Mouse (Mus musculus) left cerebral cortex, postnatal 4 days (tissue): ENCODE measurements at regions not wholly inside any gene's neighbourhood (a gene's known extent, or its start where the extent isn't known, plus 50 kb on each side); places are given as distances from the start of the nearest gene placed in this dataset.

ENCODE experiments used
- DNase-seq: peaks from one replicate; pipeline ENCODE4 v3.0.0-alpha.2; 2022
- intact Hi-C: fragments of 180-260 bp; cut with DNase I; formaldehyde crosslinking; loops from one replicate; pipeline ENCODE4 v1.15.1; 2025

DNA sequence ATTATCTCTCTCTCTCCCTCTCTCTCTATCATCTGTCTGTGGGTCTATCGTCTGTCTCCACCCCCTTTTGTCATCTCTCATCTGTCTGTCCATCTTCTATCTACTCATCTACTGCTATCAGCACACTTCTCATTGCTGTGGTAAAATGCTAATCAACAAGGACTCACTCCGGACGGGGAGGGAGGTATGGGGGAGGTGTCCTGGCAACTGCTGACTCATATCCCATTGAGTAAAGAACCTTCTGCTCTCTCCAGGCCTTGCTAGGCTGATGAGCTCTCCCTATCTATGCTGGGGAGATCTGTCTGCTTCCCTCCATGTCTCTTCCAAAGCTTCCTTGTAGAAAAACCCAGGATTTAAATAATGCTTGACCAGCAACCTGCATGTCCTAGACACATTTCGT lies 140.9 kb upstream of the Gm26897 start:
- no peak for DNase-seq
- intact Hi-C loops: no loop called here

DNA sequence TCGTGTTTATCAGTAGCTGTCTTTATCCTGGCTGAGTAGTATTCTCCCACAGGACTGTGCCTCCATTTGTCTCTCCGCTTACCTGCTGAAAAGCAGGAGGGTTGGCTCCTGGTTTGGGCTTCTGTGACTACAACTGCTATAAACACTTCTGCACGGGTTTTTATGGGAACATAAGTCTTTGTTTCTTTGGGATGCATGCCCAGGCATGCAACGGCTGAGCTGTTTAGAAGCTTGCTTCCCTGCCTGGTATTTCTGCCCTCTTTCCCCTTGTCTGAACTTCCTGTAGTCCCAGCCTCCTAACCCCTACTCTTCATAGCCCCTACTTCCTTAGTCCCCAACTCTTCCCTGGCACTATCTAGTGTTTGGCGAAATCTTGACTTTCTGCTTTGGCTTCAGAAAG lies 139.6 kb upstream of the Gm26897 start:
- no peak for DNase-seq
- intact Hi-C loops: no loop called here

DNA sequence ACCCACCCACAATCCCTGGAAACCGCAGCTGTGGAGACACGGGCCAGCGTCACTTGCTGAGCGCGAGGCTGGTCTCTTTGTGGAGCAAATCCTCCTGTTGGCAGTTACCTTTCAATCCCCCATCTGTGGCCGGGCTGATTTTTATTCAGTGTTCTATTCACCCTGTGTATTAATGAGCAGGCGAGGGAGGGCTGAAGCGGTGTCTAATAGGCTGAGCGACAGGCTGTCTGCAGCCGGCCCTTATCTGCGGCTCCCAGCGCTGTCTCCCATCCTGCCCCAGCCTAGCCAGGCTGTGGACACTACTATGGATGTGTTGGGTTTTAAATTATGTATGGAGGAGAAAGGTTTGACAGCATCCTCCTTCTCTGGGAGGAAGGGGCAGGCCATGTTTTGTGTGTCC lies 138.3 kb upstream of the Gm26897 start:
- intact Hi-C loops: no loop called here
- DNase-seq: peak; percentile 24

DNA sequence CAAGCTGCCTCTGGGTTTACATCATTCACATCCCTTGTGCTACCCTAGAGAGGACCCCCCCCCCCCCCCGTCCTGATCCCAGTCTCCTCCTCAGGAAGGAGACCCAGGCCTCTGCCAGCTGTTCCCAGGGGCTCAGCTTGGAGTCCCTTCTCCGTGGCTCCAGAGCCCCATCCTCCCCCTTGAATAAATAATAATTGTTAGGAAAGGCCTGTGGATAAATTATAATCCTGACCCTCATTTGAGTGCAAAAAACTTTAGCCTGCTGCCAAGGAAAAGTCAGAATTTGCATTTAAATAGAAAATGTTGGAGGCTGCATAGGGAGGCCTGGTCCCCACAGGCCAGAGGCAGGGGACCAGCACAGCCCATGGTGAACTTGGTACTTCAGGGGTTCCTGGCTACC lies 136.0 kb upstream of the Gm26897 start:
- no peak for DNase-seq
- intact Hi-C loops: no loop called here

DNA sequence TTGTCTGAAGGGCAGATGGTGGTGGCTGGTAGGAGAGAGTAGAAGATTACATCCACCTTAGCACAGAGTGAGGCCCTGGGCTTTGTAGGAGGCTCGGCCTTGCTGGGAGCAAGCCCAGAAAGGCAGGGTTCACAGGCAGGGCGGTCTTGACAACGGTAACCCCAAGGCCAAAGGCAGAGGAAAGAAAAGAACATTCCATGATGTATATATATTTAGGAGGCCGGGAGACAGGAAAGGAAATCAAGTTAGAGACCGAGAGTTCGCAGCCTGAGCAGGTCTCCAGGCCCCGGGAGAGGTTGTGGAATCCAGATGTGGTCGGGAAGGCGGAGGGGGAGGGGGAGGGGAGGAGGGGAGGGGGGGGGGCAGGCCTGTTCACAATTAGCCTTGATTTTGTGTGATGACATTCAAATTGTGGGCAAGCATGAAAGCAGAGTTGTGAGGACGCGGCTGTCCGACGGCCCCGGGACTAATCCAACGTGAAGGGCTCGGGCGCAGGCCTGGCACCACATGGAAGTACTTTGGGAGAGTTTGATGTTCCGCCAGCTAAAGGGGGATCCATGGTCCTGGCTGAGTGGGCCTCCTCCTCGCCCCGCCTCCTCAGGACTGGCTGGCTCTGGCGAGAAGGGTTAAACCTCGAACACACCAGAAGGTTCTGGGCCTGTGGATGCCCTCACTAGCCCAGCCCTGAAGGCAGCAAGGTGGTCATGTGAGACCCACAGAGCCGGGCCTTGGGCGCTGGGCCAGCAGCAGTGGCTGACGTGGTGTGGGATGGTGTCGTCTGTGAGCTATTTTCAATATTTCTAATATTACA lies 131.8 kb upstream of the Gm26897 start:
- intact Hi-C loops: no loop called here
- peak; percentile 72 for DNase-seq

DNA sequence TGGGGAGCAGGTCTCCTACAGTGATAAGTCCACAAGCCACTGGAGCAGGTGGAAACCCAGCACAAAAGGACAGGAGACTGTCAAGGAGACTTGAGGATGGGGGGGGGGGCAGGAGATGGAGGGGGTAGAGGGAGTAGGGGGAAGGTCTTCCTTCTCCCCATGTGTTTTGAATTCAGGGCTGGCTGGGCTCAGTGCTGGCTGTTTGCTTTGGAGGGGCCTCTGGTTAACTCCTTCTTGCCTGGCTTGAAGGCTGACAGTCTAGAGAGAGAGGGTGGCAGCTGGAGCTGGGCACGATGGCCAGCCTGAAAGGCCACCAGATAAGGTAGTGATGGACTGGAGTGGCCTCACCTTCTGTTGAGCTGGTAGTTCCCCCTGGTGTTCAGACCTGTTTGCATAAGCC lies 120.0 kb upstream of the Gm26897 start:
- no peak for DNase-seq
- intact Hi-C loops: no loop called here

DNA sequence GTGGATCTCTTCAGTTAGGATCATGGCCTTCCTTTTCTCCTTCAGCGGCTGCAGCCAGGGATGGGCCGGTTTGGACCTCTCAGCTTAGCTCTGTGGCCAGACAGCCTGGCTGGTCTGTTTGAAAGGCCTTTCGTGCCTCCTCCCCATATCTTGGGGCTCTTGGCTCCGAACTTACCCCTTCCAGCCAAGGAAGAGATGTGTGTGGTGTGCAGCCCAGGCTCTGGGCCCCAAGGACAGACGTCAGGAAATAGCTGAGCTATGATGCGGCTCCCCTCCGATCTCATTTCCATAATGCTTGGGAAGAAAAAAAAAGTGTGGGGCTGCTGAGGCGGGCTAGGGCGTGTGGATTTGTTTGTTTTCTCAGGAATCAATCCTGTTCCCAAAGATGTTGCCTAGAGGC lies 113.8 kb upstream of the Gm26897 start:
- intact Hi-C loops: no loop called here
- DNase-seq: peak; percentile 32

DNA sequence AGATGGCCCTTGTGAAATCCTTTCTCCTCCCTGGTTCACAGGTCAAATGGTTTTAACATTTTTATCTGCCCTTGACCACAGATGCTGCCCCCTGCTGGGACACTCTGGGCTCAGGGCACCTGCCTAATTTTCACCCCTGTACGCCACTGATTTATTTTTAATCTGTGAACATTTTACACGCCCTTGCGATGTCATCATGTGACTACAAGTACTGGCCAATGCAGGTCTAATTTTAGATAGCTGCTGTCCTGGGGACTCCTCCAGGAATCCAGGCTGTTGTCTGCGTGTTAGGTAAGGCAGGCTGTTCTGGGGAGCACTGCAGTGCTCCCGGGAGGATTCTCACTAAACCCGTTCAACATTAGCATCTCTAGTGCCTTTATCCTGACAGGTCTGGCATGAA lies 113.1 kb upstream of the Gm26897 start:
- intact Hi-C loops: no loop called here
- DNase-seq: no peak

DNA sequence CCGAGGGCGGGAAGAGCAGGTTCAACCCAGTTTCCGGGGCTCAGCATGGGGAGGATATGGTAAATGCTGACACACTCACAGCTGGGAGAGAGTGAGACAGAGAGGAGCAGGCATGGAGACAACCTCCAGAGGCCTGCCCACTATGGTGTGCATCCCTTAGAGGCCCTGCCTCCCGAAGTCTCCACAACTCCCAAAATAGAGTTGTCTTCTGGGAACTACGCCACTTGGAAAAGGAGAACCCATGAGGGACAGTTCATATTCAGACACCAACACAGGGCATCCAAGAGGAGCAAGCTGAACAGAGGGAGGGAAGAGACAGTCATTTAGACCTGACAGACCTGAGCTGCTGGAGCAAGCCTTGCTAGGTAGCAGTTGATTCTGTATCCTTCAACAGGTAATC lies 111.2 kb upstream of the Gm26897 start:
- DNase-seq: no peak
- intact Hi-C loops: no loop called here

DNA sequence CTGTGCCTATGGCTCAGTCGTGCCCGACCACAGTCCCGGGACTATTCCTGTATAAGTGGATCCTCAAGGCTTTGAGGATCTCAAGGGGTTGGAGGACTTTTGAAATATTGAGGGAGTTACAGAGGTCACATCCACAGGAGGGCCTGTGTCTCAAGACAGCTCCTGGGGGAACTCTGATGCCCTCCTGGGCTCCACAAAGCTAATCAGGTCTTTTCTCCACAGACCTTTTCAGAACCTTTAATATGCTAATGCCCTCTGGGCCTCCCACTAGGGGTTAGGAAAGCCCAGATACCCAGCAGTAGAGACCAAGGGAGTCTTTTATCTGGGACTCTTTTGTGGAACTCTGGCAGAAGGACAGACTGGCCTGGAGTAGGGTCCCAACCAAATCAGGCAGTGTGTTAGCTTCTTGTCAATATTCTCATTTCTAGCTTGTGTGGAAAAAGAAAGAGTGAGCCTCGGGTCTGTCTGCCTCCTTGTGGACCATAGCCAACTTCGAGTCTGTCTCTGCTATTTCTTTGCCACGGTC lies 107.4 kb upstream of the Gm26897 start:
- intact Hi-C loops: no loop called here
- no peak for DNase-seq

DNA sequence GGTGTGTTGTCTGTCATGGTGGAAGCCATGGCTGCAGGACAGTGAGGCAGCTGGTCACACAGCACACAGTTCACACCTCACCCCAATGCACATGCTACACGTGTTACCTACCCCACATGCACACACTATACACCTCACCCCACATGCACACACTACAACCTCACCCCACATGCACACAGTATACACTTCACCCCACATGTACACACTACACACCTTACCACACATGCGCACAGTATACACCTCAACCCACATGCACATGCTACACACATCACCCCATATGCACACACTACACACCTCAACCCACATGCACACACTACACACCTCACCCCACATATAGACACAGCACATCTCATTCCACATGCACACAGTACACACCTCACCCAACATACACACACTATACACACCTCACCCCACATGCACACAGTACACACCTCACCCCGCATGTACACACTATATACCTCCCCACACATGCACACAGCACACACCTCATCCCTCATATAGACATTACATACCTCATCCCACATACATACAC lies 103.3 kb upstream of the Gm26897 start:
- intact Hi-C loops: no loop called here
- DNase-seq: no peak

DNA sequence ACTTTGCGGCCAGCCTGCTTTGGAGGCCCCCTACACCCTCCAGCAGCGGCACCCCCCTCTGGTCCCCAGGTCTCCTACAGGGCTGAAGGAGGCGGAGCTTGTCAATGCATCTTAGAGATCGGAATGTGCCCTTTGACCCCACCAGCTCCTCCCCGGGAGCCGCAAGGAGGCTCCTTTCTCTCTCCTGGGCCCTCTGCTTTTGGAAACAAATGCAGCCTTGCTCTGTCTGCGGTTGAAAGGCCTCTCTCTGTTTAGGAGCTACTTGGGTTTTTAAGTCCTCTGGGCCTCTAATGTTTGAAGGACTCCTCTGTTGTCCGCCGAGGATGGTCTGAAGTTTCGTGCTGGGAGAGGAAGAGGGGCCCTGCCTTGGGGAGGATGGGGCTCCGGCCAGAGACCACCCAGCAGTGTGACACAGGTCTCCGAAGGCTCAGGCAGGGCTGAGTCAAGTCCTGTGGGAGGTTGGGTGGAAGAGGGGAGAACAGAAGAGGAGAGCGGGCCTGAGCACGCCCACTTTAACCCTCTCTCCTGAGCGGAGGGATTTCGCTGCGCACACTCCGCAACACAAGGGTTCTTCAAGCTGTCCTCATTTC lies 102.1 kb upstream of the Gm26897 start:
- intact Hi-C loops: no loop called here
- no peak for DNase-seq

DNA sequence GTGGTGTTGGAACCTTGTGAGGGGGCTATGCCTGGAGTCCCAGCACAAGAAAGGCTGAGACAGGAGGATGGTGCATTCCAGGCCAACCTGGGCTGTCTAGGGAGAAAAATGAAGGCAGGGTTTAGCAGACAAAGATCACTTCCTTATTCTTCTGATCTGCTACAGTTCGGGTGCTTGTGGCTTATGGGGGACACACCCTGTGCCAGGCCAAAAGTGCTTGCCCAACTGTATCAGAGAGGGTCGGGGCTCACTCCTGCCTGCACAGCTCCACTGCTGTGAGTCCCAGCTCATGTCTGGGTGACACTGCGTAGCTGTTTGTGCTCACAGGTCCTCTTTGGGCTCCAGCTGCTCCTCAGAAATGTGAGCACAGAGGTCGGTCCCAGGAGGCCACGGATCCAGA lies 98.6 kb upstream of the Gm26897 start:
- intact Hi-C loops: no loop called here

DNA sequence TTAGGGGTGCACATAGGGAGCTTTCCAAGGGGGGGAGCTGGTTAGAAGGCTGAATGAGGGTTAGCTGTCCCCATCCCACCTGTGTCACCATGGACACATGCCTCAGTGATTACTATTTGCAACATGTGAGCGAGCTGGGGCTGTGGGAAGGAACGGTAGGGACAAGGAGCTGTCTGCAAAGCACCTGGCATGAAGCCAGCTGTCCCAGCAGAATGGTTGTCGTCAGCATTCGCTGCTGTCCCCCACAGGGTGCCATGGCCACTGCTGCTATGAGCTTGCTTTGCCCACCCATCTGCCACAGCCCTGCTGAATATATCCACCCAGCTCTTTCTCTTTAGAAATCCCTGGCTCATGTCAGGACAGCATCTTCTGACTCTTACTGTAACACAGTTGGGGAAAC lies 96.8 kb upstream of the Gm26897 start:
- intact Hi-C loops: no loop called here
- peak; percentile 47 for DNase-seq

More for the DNA sequence above, 98.6 kb upstream of the Gm26897 start:
- DNase-seq: no peak

DNA sequence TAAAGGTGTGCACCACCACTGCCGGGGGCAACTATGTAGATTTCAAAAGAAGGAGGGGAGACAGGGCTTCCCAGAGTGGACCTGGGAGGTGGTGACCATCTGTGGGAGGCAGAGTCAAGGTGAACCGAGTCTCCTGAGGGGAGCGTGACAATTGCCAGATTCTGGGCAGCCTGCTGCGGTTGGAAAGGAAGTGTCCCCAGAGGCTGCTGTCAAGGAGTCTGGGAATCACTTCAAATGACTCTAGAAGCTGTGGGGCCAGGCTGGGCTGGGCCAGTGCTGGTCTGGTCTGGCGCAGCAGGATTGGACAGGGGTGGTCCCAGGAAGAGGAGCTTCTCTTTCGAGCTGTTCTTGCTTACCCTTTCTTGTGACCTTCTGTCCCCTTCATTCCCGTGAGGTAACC lies 95.4 kb upstream of the Gm26897 start:
- intact Hi-C loops: no loop called here

DNA sequence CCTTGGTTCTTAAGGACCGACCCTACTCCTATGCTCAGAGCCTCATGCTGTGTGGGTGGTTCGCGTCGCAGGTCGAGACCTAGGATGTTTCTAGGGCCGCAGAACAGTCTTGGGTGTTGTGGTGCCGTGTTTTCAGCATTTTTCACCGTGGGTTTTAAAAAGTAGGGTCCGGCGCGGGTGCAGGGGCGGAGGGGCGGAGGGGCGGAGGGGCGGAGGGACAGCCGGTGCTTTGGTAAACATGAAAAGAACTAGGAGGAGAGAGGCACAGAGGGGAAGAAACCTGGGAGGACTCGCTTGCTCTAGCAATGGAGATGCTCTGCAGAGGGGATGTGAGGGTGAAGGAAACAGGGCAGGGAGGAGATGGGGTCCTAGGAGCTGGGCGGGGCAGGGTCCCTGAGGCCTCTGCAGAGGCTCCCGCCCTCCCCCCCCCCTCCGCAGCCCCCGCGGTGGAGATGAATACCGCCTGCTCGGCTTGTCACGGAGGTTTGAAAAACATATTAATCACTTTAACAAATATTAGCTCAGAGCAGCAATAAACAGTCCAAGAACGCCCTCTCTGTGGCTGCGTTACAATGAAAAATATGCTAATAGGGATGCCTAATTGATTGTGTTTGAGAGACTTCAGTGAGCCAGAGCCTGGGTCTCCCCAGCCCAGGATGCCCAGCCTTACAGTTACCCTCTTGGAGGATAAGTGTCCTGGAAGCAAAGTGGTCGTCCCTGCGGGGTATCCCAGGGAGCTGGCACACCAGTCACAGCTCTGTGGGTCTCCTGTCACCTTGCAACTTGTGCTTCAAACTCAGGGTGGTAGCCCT lies 94.0 kb upstream of the Gm26897 start:
- intact Hi-C loops: no loop called here
- DNase-seq: peak; percentile 59

More for the DNA sequence above, 95.4 kb upstream of the Gm26897 start:
- DNase-seq: no peak

DNA sequence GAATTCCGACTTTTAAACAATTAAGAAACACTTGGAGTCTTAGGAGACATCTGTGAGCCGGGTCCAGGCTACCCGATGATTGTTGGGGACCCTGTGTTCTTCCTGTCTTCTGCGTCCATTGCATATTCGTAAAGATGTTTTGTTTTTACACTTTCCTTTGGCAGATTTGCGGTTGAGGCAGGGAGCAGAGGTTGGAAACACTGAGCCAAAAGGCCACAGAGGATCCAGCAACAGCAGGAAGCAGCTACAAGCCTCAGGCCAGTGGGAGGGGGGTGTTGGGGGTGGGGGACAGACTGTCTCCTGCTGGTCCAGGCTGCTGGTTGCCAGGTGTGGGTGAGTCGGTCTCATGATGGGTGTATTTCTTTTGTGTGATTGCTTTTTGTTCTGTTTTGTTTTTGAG lies 92.7 kb upstream of the Gm26897 start:
- intact Hi-C loops: no loop called here
- no peak for DNase-seq

DNA sequence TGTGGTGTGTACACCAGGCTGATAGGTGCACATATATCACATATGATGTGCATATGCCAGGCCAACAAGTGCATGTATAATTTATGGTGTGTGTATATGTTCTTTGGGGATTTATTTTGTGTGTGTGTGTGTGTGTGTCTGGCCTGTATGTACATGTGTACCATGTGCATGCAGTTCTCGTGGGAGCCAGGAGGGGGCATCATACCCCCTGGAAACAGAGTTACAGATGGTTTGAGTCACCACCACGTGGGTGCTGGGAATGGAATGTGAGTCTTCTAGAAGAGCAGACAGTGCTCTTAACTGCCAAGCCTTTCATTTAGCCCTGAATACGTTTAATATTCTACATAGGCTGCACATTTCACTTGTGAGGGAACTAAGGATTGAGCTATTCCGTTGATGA lies 92.0 kb upstream of the Gm26897 start:
- DNase-seq: no peak
- intact Hi-C loops: no loop called here

DNA sequence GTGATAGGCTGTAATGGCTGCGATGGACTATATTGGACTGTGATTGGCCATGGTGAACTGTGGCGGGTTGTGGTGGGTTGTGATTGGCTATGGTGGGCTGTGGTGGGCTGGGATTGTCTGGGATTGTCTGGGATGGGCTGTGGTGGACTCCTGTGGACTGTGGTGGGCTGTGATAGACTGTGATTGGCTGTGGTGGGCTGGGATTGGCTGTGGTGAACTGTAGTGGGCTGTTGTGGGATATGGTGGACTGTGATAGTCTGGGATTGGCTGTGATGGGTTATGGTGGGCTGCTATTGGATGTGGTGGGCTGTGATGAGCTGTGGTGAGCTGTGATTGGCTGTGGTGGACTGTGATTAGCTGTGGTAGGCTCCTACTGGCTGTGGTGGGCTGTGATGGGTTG lies 89.6 kb upstream of the Gm26897 start:
- intact Hi-C loops: no loop called here
- DNase-seq: no peak

DNA sequence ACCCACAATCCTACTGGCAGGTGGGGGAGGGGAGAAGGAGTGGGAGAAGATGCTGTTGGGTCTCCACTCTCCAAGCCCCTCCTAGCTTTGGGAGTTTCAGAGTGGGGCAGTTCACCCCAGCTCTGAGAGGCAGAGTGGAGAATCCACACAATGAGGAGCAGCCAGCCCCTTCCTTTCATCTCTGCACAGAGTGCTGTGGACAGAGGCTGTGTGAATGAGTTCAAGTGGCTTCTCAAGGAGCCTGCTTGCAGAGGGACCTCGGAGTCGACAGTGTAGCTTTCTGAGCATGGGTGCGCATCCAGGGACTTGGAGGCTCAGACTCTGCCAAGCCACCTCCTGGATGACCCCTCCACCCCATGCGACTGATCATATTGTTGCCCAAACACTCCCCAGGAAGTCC lies 88.9 kb upstream of the Gm26897 start:
- no peak for DNase-seq
- intact Hi-C loops: no loop called here

DNA sequence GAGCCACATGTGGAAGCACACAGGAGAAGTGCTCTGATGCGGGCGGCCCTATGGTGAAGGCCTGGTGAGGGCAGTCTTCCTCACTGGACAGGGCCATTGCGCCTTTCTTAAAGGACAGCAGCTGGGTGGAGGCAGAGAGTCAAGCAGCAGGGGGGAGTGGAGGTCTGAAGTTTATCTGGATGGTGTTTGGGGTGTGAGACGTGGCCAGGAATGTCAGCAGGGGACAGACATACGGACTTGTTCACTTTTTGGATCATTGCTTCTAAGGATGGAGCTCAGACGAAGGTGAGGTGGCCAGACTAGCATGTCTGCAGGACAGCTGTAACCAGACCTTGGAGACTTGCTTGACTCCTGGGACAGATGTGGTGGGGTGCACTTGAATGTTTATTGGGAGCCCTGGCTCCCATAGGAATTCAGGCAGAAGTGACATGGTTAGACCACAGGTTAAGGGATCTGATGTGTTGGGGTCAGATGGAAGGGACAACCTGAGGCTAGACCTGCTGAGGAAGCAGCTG lies 86.0 kb upstream of the Gm26897 start:
- intact Hi-C loops: no loop called here
- no peak for DNase-seq
